18 mouse cellular contexts compared by ENCODE assay signal in genomic region chr5:20821647-20822046, GRCm38 (mm10).
DNase-seq lines count a peak whose midpoint lies in the region; ATAC-seq and TF ChIP-seq lines count a peak whose summit lies in the region.
"Had no signal": no experiment of that assay in that cellular context is flagged by ENCODE, and none has a peak within 500 bp of the region (broad histone marks: within the 10 kb centered on the region; RNA-seq: fewer than 3 reads in every experiment).

No protein-coding gene starts in this region.

- H3K4me3 ChIP-seq in gastrocnemius, adult 2 months: peak overlapping the region; percentile 8
- H3K4me3 ChIP-seq in lung, embryonic 16.5 days (ENCODE audit: low read length): no peak overlapping the region
- no peak overlapping the region for H3K4me3 ChIP-seq in kidney, embryonic 14.5 days (ENCODE audit: low read length)
- H3K4me3 ChIP-seq: hindbrain, embryonic 12.5 days; myocyte had no signal

- no peak for TF ChIP-seq CTCF in gastrocnemius, adult 2 months (IDR thresholded peaks at IDR 0.05)

- no peak overlapping the region for H3K4me2 ChIP-seq in lung, embryonic 16.5 days (ENCODE audit: low read depth, low read length)
- no peak overlapping the region for H3K4me2 ChIP-seq in kidney, embryonic 14.5 days (replicated peaks; ENCODE audit: low read depth, low read length)
- H3K4me2 ChIP-seq: hindbrain, embryonic 12.5 days; midbrain, embryonic 11.5 days had no signal

- no peaks in the 10 kb centered on the region for H3K27me3 ChIP-seq in lung, embryonic 16.5 days (ENCODE audit: control insufficient read depth, insufficient read depth, low read depth, low read length)
- no peaks in the 10 kb centered on the region for H3K27me3 ChIP-seq in kidney, embryonic 14.5 days (ENCODE audit: control insufficient read depth, insufficient read depth, low read length)
- H3K27me3 ChIP-seq: hindbrain, embryonic 12.5 days had no signal

- DNase-seq in gastrocnemius, adult 2 months: peak; percentile 74
- no peak for DNase-seq in gastrocnemius, postnatal 4 days (ENCODE audit: low spot score in 2 of 2)
- DNase-seq in urinary bladder, postnatal 36 days (ENCODE audit: low spot score in 2 of 2): peak; percentile 24 to 26
- no peak for DNase-seq in urinary bladder, postnatal 10 days (ENCODE audit: low spot score)
- no peak for DNase-seq in frontal cortex, postnatal 14 days (ENCODE audit: low spot score in 2 of 2)
- no peak for DNase-seq in cerebellum, adult 18-20 months
- DNase-seq: cerebellum, adult 11-12 months; embryo, embryonic 11 days; kidney, adult 11 months; layer of hippocampus, postnatal 36 days; left cerebral cortex, postnatal 4 days; right cerebral cortex, postnatal 25 days had no signal

- H3K36me3 ChIP-seq in lung, embryonic 16.5 days (ENCODE audit: control insufficient read depth, insufficient read depth, low read length): no peaks in the 10 kb centered on the region
- no peaks in the 10 kb centered on the region for H3K36me3 ChIP-seq in kidney, embryonic 14.5 days (ENCODE audit: control insufficient read depth, insufficient read depth, low read length)
- H3K36me3 ChIP-seq: hindbrain, embryonic 12.5 days had no signal

- intact Hi-C loops in gastrocnemius, adult 2 months (cut with DNase I): loop anchor here (5.0 kb wide), 1 partner anchor 56 kb away; no protein-coding TSS in a partner anchor

- WGBS in lung, embryonic 16.5 days: 23% methylated on average over 1 of the region's 1 CpGs
- 59% methylated on average over 1 of the region's 1 CpGs for WGBS in kidney, embryonic 14.5 days

- ATAC-seq in lung, embryonic 16.5 days (ENCODE audit: low read depth): peak; percentile 52
- ATAC-seq in kidney, embryonic 14.5 days (ENCODE audit: low FRiP score, low TSS enrichment): no peak

- no peaks in the 10 kb centered on the region for H3K9me3 ChIP-seq in lung, embryonic 16.5 days (ENCODE audit: control insufficient read depth, low read length)
- H3K9me3 ChIP-seq in kidney, embryonic 14.5 days (ENCODE audit: control insufficient read depth, low read length): no peaks in the 10 kb centered on the region
- H3K9me3 ChIP-seq: hindbrain, embryonic 12.5 days had no signal

- H3K27ac ChIP-seq in gastrocnemius, adult 2 months: peak overlapping the region; percentile 87
- H3K27ac ChIP-seq in lung, embryonic 16.5 days (ENCODE audit: low read length): no peak overlapping the region; the same call in 1 of the 2 replicates
- H3K27ac ChIP-seq in kidney, embryonic 14.5 days (ENCODE audit: low read depth, low read length): no peak overlapping the region
- H3K27ac ChIP-seq: hindbrain, embryonic 12.5 days; liver, embryonic 14.5 days had no signal

- H3K4me1 ChIP-seq in lung, embryonic 16.5 days (replicated peaks; ENCODE audit: control insufficient read depth, insufficient read depth, low read length): peaks cover 2% of the 10 kb centered on the region; the same call in 1 of the 2 replicates
- H3K4me1 ChIP-seq in kidney, embryonic 14.5 days (ENCODE audit: control insufficient read depth, insufficient read depth, low read length): no peaks in the 10 kb centered on the region

- no peak overlapping the region for H3K9ac ChIP-seq in lung, embryonic 16.5 days (ENCODE audit: low read length)
- H3K9ac ChIP-seq in kidney, embryonic 14.5 days (ENCODE audit: low read depth, low read length): no peak overlapping the region
- H3K9ac ChIP-seq: hindbrain, embryonic 12.5 days; liver, embryonic 14.5 days had no signal

Comparison
In these comparisons a context has a peak if more than half of its experiments do, and no peak if none do; other contexts are left out.
1. DNase-seq: peak in gastrocnemius, adult 2 months (single experiment) and urinary bladder, postnatal 36 days (2 of 2); none in gastrocnemius, postnatal 4 days (0 of 2), urinary bladder, postnatal 10 days (single experiment), frontal cortex, postnatal 14 days (0 of 2) and cerebellum, adult 18-20 months (0 of 2).